Mouse (Mus musculus): Measurements from ENCODE around the gene Slc35c2.

GRCm38 (mm10) chr2:165246349-165246748, 41.3 kb downstream of the Slc35c2 start:
- TF ChIP-seq CTCF (IDR thresholded peaks at IDR 0.05; ENCODE audit: low read depth, low read length) (no peak), POLR2A (IDR thresholded peaks at IDR 0.05; ENCODE audit: borderline replicate concordance, low read depth, low read length) (no peak)

All from bone marrow macrophage, adult 2 months (primary cell).